Mouse (Mus musculus) activated CD4-positive, CD25-positive, alpha-beta regulatory T cell (primary cell): ENCODE data around the gene Osbpl11. TPM values are rescaled to one million over a fixed set of nuclear protein-coding genes. Genes with fewer than 3 reads are reported as not detected.

Experiments
- polyA plus RNA-seq, 2 experiments: library from polyadenylated mRNA; unstranded; fragments of 100-300 nt; shearing (Covaris generic); gene quantifications; one replicate each; pipeline ENCODE4 v1.2.1; 2017

The Osbpl11 gene
- 10 to 100 TPM; 21.5 to 22.3 TPM for polyA plus RNA-seq

GRCm38 (mm10) chr16:33184901-33185260, at the start of gene Osbpl11:
Osbpl11 (plus strand) TSS chr16:33185071.

GRCm38 (mm10) chr16:33251194-33252051, 66.6 kb downstream of the Osbpl11 start, which contains the start of gene Snx4:
Snx4 (plus strand) TSS chr16:33251442.

Other genes starting within 250 kb of the Osbpl11 start
- gene Iqcg, start 128.9 kb upstream of the Osbpl11 start, polyA plus RNA-seq: 1 to 10 TPM in 1 of 2 experiments, under 1 TPM in 1; 0.48 to 1.4 TPM
- gene Rpl35a, start 128.6 kb upstream of the Osbpl11 start, polyA plus RNA-seq: 100 to 1,000 TPM; 557 to 919 TPM
- under 1 TPM; 0.15 to 0.39 TPM for gene Lmln, start 122.5 kb upstream of the Osbpl11 start, polyA plus RNA-seq
- 100 to 1,000 TPM; 147 to 161 TPM for gene Snx4, start 66.4 kb downstream of the Osbpl11 start, polyA plus RNA-seq
- 10 to 100 TPM; 64.2 to 74.4 TPM for gene Zfp148, start 195.8 kb downstream of the Osbpl11 start, polyA plus RNA-seq